Mouse (Mus musculus): ENCODE results near the gene Gm49721. TPM values are rescaled to one million over a fixed set of nuclear protein-coding genes. Genes with fewer than 3 reads are reported as not detected.
"Not testable (repeated sequence)": the region's sequence is repeated elsewhere in the genome, so short reads cannot be mapped to it uniquely, and the experiment has no call there.

Gene Gm49721
- total RNA-seq, 1 experiment from 2014 or later: 2.9 TPM

- ATAC-seq (ENCODE audit: extremely low read depth, insufficient number of reproducible peaks, low FRiP score, poor library complexity, severe bottlenecking): not testable (repeated sequence)
These were observed 3.7 kb upstream of the Gm49721 start for GRCm38 (mm10) chr17:6974985-6975384.

GRCm38 (mm10) chr17:6979380-6979779, 676 bp downstream of the Gm49721 start:
- not testable (repeated sequence) for ATAC-seq (ENCODE audit: extremely low read depth, insufficient number of reproducible peaks, low FRiP score, poor library complexity, severe bottlenecking)

- ATAC-seq (ENCODE audit: extremely low read depth, insufficient number of reproducible peaks, low FRiP score, poor library complexity, severe bottlenecking): not testable (repeated sequence)
These were observed 1.4 kb downstream of the Gm49721 start for GRCm38 (mm10) chr17:6980144-6980543.

DNA sequence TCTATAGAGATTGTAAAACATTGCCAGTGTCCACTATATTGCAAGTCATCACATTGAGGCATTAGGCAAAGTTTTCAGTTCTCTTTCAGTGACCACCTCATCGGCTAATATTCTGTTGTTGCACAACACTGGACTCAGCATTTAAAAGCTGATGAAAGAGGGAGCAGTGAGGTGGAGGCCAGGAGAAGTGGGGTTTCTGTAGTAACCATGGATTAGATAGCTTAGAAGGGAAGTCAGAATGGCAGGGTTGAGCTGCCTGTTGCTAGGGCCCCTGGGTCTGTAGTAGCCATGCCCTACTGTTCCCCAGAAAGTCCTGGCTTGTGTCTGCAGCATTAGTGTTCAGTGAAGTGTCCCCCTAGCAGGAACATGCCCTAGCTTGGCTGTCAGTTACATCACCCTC, 7.4 kb downstream of the Gm49721 start:
- not testable (repeated sequence) for ATAC-seq (ENCODE audit: extremely low read depth, insufficient number of reproducible peaks, low FRiP score, poor library complexity, severe bottlenecking)

DNA sequence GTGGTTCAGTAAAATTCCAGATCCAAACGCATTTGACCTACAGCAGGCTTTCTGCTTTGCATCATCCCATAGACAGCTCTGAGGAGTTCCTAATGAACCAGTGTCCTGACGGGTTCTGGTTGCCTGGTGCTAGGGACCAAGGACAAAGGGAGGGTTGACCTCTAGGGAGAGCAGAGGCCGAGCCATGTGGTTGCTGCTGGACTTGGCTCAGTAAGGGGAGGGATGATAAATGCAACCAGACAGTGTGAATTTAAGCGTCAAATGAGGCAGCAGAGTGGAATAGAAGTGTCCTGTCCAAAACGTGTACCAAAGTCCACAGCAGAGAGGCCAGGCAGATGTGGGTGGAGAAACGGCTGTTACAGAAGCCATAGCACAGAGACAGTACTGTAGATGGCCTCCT, 16.8 kb downstream of the Gm49721 start:
- ATAC-seq (ENCODE audit: extremely low read depth, insufficient number of reproducible peaks, low FRiP score, poor library complexity, severe bottlenecking): not testable (repeated sequence)

DNA sequence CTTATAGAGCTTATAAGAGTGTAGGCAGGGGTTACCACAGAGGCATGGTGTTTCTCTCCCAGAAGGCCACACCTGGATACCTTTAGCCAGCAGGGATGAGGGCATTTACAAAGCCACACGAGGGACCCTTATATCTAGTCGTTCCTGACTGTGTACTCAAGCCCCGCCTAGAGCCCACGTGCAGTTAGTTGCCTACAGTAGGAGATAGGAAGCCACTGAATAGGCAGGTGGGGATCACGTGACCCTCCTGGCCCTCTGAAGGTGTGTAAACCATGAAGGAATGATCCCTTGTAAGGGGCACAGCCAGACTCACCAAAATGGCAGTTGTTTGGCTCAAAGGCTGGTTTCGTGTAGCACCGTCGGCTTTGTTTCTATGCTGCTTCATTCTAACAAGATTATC, 18.1 kb downstream of the Gm49721 start:
- ATAC-seq (ENCODE audit: extremely low read depth, insufficient number of reproducible peaks, low FRiP score, poor library complexity, severe bottlenecking): not testable (repeated sequence)

DNA sequence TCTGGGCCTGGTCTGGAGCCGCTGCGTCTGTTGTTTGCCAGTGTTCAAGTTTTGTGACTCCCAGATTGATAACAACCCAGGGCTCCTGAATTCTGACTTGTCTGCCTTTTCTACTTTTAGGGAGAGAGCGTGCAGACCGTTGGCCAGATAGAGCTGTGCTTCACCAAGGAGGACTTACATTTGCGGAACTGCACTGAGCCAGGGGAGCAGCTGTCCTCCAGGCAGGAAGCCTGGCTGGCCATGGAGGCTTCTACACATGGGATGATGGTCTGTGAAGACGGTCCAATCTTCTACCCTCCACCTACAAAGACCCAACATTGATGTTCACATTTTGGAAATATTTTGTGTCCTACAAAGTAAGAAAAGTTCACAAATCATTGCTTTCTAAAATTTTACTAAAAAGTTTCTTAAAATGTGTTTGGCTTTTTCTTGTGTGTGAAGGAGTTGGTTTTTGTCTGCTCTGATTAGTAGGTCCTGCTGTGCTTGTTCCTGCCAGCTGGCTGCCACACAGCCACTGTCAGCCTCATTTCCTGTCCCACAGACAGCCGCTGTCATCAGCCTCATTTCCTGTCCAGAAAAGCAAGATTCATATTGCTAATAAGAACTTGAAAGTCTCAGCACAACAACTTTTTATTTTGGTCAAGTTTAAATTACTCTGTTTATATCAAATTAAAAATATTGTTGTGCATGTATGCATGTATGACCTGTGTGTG, 19.2 kb downstream of the Gm49721 start:
- ATAC-seq (ENCODE audit: extremely low read depth, insufficient number of reproducible peaks, low FRiP score, poor library complexity, severe bottlenecking): not testable (repeated sequence)

DNA sequence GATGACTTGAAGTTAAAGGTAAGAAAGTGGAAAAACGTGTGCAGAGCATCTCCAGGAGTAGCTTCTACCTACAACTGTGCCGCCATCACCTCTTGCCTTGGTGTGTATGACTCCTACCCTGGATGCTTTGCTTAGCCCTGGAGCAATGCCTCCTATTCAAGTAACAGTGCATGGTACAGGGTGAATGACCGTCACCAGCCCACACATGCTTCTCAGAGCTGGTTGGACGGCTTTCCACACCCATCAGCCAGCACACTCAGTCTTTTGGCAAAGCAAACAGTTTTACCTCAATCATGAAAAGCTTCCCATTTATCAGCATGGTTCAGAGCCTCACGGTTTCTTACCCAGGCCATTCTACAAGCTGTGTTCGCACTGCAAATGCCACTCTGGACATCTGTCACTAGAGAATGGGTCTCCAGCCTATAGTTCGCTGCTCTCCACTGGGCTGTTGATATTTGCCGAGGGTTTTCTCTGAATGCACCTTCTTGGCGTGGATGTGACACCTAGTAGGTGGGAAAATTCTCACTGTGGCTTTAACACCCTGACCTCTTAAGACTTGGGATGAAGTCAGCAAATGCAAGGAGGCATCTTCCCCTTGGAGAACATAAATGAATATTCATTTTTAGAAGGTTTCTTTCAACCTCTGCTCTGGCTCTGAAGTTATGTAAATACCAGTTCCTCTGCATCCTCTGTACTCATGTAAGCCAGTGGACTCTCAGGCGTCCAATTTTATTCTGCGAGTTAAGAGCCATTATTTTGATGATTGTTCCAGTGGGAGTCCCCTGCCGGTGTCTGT, 23.3 kb downstream of the Gm49721 start:
- not testable (repeated sequence) for ATAC-seq (ENCODE audit: extremely low read depth, insufficient number of reproducible peaks, low FRiP score, poor library complexity, severe bottlenecking)

DNA sequence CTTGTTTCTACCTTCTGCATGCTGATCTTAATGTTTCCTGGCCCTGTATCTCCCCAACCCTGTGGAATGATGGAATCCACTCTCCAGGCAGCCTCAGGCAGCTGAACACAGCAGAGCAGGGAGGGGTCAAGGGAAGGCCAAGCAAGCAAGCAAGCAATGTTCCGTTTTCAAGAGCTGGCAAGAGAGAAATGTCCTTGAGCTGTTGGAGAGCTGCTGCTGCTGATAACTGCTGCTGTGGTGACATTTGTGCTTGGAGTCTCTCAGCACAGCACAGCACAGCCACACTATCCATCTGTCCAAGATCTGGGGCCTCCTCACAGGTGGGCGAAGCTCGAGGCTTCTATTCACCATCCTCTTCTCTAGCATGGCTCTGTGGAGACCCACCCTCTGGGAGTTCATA, 24.7 kb downstream of the Gm49721 start:
- ATAC-seq (ENCODE audit: extremely low read depth, insufficient number of reproducible peaks, low FRiP score, poor library complexity, severe bottlenecking): not testable (repeated sequence)

DNA sequence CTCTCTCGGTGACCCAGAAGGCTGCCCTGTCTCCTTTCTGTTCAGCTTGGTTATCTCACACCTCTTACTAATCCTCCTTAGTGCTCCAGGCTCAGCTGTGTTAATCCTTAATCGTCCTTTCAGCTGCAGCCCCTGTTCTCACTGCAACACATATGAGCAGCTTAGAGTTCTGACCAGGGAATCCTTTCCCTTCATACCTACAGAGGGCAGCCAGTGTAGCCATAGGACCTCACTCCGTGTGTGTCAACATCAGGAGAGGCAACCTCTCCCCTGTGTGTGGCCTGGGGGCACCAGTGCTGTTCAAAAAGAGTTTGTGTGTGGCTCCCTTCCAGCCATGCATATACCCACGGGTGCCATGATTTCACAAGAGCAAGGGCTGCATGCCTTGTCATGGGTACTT, 26.9 kb downstream of the Gm49721 start:
- ATAC-seq (ENCODE audit: extremely low read depth, insufficient number of reproducible peaks, low FRiP score, poor library complexity, severe bottlenecking): not testable (repeated sequence)

DNA sequence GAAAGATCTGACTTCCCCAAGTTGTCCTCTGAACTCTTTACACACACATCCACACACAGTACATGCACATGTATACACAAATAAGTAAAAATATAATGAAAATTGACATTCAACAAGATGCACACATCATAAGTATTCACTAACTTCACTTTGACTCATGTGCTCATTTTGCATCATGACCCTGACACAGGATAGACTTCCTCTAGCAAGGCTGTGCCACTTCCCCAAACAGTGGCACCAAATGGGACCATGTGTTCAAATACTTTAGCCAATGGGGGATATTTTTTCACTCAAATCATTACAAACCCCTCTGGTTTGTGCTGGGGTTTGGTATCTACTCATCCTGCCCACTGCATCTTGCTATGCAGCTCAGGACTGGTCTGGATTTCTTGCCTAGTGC, 30.2 kb downstream of the Gm49721 start:
- not testable (repeated sequence) for ATAC-seq (ENCODE audit: extremely low read depth, insufficient number of reproducible peaks, low FRiP score, poor library complexity, severe bottlenecking)

GRCm38 (mm10) chr17:7009440-7009839, 30.7 kb downstream of the Gm49721 start:
- ATAC-seq (ENCODE audit: extremely low read depth, insufficient number of reproducible peaks, low FRiP score, poor library complexity, severe bottlenecking): not testable (repeated sequence)

DNA sequence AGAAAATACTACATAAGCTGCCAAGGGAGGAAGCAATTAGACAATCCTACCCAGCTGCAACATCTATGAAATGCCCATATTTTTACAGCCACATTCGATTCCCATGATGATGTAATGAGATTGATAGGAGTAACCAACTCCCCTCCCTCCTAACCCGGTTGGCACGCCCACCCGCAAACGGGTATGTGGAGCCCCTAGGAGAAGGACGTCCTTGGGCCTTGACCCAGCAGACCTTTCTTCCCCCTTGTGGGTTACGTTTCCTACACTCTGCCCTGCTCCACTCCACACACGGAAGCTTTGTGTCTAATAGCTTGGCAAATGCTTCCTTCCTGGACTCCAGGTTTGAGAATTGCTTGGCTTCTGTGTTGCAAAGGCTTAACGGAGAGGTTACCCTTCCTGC, 31.2 kb downstream of the Gm49721 start:
- ATAC-seq (ENCODE audit: extremely low read depth, insufficient number of reproducible peaks, low FRiP score, poor library complexity, severe bottlenecking): not testable (repeated sequence)

DNA sequence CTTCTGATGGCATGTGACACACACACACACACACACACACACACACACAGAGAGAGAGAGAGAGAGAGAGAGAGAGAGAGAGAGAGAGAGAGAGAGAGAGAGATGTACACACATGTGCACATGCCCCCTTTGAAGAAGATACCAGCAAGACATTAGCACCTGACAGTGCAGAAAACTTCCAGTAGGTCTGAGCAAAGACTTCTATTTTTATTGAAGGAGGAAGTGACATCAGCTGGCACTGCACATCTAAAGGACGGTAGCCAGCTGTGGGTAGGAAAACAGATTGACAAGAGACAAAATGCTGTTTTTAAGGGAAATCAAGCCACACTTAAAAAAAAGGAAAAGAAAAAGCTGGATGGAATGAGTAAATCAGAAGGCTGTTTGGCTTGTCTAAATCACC, 35.5 kb downstream of the Gm49721 start:
- 0 out of 2 replicates have a peak, but pooled peaks have one; percentile 51 for ATAC-seq (ENCODE audit: extremely low read depth, insufficient number of reproducible peaks, low FRiP score, poor library complexity, severe bottlenecking)

- not testable (repeated sequence) for ATAC-seq (ENCODE audit: extremely low read depth, insufficient number of reproducible peaks, low FRiP score, poor library complexity, severe bottlenecking)
These were observed 46.6 kb downstream of the Gm49721 start, which contains the start of gene Gm1604a for GRCm38 (mm10) chr17:7025257-7025656. Gm1604a (plus strand) TSS chr17:7025568.

GRCm38 (mm10) chr17:7025764-7026346, 47.2 kb downstream of the Gm49721 start:
- not testable (repeated sequence) for ATAC-seq (ENCODE audit: extremely low read depth, insufficient number of reproducible peaks, low FRiP score, poor library complexity, severe bottlenecking)

DNA sequence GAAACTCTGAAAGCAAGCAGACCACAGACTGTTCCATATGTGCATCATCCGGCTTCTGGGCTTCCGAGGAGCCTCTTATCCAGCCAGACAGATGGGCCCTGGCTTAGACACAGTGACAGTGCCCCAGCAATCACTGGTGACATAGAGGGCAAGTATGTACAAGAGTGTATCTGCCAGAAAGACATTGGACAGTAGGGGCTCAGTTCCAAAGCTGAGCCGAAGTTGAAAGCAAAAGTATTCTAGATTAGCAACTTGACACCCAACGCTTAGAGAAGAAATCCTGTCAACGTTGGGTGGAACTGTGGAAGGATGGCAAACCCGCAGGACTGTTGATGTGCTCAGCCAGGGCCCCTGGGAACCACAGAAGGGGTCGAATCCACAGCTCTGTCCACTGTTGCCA, 51.5 kb downstream of the Gm49721 start:
- not testable (repeated sequence) for ATAC-seq (ENCODE audit: extremely low read depth, insufficient number of reproducible peaks, low FRiP score, poor library complexity, severe bottlenecking)

DNA sequence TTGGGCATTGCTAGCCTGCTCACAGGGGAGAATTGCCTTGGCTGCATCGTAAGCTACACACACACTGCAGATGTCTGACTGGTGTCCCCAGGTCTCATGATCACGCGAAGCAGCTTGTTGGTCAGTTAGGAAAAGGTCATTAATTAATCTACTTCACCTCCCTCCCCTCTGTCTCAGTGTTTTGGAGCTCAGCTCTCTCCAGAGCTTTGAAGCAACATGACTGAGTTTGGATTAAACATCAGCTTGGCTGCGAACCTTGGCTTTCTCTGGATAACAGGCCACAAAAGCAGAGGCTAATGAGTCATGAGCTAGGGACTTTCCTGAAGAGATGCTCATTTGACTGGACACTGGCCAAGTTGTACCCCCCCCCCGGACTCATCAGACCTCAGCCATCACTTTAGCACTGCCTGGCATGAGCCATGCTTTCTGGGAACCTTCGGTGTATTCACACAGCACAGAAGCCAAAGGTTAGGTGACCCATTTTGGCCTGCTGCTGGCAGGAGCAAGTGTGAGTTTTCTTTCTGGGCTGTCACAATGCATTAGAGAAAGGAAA, 52.0 kb downstream of the Gm49721 start:
- ATAC-seq (ENCODE audit: extremely low read depth, insufficient number of reproducible peaks, low FRiP score, poor library complexity, severe bottlenecking): not testable (repeated sequence)
